Mouse (Mus musculus): ENCODE results near the gene Mfsd4a.

The Mfsd4a gene

GRCm38 (mm10) chr1:132014800-132015199 is 53.1 kb downstream of the Mfsd4a start:
- no peak for DNase-seq

- DNase-seq, result no peak
Observed at GRCm38 (mm10) chr1:132012861-132013260, 55.0 kb downstream of the Mfsd4a start.

GRCm38 (mm10) chr1:132011785-132012184 is 56.1 kb downstream of the Mfsd4a start:
- no peak for DNase-seq

- no peak for DNase-seq
Observed at GRCm38 (mm10) chr1:132010632-132011501, 57.0 kb downstream of the Mfsd4a start.

GRCm38 (mm10) chr1:132008881-132009644 is 58.8 kb downstream of the Mfsd4a start:
- DNase-seq, result no peak

- peak; percentile 79 to 87 for DNase-seq
Observed at GRCm38 (mm10) chr1:132007828-132008827, 59.7 kb downstream of the Mfsd4a start.

GRCm38 (mm10) chr1:132007282-132007815 is 60.5 kb downstream of the Mfsd4a start, which contains the start of gene Elk4:
Gene Elk4 (plus strand): TSS chr1:132007607.
- peak; percentile 88 to 89 for DNase-seq

GRCm38 (mm10) chr1:132006721-132007120 is 61.1 kb downstream of the Mfsd4a start:
- no peak for DNase-seq

GRCm38 (mm10) chr1:132006046-132006445 is 61.8 kb downstream of the Mfsd4a start:
- DNase-seq, result no peak

- DNase-seq, result no peak
Observed at GRCm38 (mm10) chr1:132005466-132005865, 62.4 kb downstream of the Mfsd4a start.

- DNase-seq, result no peak
Observed at GRCm38 (mm10) chr1:132004574-132005180, 63.2 kb downstream of the Mfsd4a start.

GRCm38 (mm10) chr1:132003817-132004216 is 64.0 kb downstream of the Mfsd4a start:
- no peak for DNase-seq

- no peak for DNase-seq
Observed at GRCm38 (mm10) chr1:132003111-132003510, 64.8 kb downstream of the Mfsd4a start.

- DNase-seq, result no peak
Observed at GRCm38 (mm10) chr1:132001880-132002330, 66.0 kb downstream of the Mfsd4a start.

GRCm38 (mm10) chr1:132000506-132000905 is 67.4 kb downstream of the Mfsd4a start:
- DNase-seq, result no peak

- peak; percentile 60 to 64 for DNase-seq
Observed at GRCm38 (mm10) chr1:131995062-131995461, 72.8 kb downstream of the Mfsd4a start.

GRCm38 (mm10) chr1:131993169-131994040 is 74.5 kb downstream of the Mfsd4a start:
- DNase-seq, result no peak

GRCm38 (mm10) chr1:131992561-131993001 is 75.3 kb downstream of the Mfsd4a start:
- peak; percentile 49 to 66 for DNase-seq

GRCm38 (mm10) chr1:131990083-131990760 is 77.6 kb downstream of the Mfsd4a start:
- DNase-seq, result no peak

- no peak for DNase-seq
Observed at GRCm38 (mm10) chr1:131989476-131989875, 78.4 kb downstream of the Mfsd4a start.

Data from cerebellum, adult 18-20 months (tissue).